ENCODE assay signal across 8 mouse cellular contexts in the genomic region with DNA sequence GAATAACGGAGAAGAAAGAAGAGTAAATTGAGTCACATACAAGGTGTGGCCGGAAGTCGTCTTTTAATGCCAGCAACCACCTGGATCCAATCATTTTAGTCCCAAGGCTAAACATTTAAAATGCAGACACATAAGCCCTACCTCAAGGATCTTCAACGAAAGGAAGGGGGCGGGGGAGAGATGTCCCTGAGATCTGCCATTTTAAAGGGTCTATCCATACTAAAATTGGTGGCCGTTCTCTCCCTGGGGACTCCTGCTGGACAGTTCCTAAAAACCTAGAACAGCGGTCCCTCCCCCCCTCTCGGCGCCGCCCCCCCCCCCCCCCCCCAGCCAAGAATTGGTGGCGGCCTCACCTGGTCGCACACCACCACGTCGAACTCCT. TPM values are rescaled to one million over a fixed set of nuclear protein-coding genes. Genes with fewer than 3 reads are reported as not detected.
DNase-seq lines count a peak whose midpoint lies in the region; ATAC-seq lines count a peak whose summit lies in the region.

No protein-coding gene starts in this region.

- peak overlapping the region; percentile 76 for H3K9ac ChIP-seq in hindbrain, embryonic 12.5 days

- H3K27ac ChIP-seq in brown adipose tissue, adult 24 weeks (replicated peaks; ENCODE audit: low read depth, low read length), result no peak overlapping the region
- peak overlapping the region; percentile 94 for H3K27ac ChIP-seq in hindbrain, embryonic 12.5 days

- no peak; the same call in 1 of the 2 replicates for ATAC-seq in hindbrain, embryonic 12.5 days (ENCODE audit: low FRiP score)

- WGBS in hindbrain, embryonic 12.5 days, result 2% methylated on average over 9 of the region's 14 CpGs

- peak overlapping the region; percentile 74 for H3K4me2 ChIP-seq in hindbrain, embryonic 12.5 days (replicated peaks)

- H3K9me3 ChIP-seq in hindbrain, embryonic 12.5 days (replicated peaks), result peaks cover 7% of the 10 kb centered on the region; the same call in 1 of the 2 replicates

- no peaks in the 10 kb centered on the region for H3K27me3 ChIP-seq in hindbrain, embryonic 12.5 days

- peak; percentile 14 to 15 for DNase-seq in kidney, adult 8-10 months
- DNase-seq in kidney, adult 9 months, result no peak
- peak; percentile 51 for DNase-seq in lung, postnatal 10 days
- no peak for DNase-seq in frontal cortex, postnatal 36 days (ENCODE audit: low spot score in 2 of 2)
- DNase-seq in frontal cortex, postnatal 25 days (ENCODE audit: low spot score in 2 of 2), result no peak
- no peak for DNase-seq in thymus, postnatal 4 days

- peaks cover 3% of the 10 kb centered on the region; the same call in 1 of the 2 replicates for H3K4me1 ChIP-seq in brown adipose tissue, adult 24 weeks (ENCODE audit: control insufficient read depth, insufficient read depth, insufficient read length, low read length)
- peaks cover 15% of the 10 kb centered on the region for H3K4me1 ChIP-seq in hindbrain, embryonic 12.5 days

- H3K36me3 ChIP-seq in hindbrain, embryonic 12.5 days, result peaks cover 56% of the 10 kb centered on the region

- peak overlapping the region; percentile 69 for H3K4me3 ChIP-seq in brown adipose tissue, adult 24 weeks (ENCODE audit: insufficient read depth, low read depth, low read length)
- H3K4me3 ChIP-seq in hindbrain, embryonic 12.5 days, result peak overlapping the region; percentile 73

RNA-seq across cellular contexts. Expression of gene Alg2, which starts 0.6 kb away (rescaled TPM):
- 10.3 and 13.6 TPM in 2 replicates for polyA plus RNA-seq in brown adipose tissue, adult 24 weeks (2012; ENCODE audit: insufficient read depth, insufficient read length, missing spikeins)
- polyA plus RNA-seq in hindbrain, embryonic 12.5 days (2016; fragmentation: Nextera tagmentation; extraction: Ambion mirVana), result 196 and 206 TPM in 2 replicates

RNA-seq across cellular contexts. Expression of gene Sec61b, which starts 0.9 kb away (rescaled TPM):
- polyA plus RNA-seq in brown adipose tissue, adult 24 weeks (2012; ENCODE audit: insufficient read depth, insufficient read length, missing spikeins), result 116 and 152 TPM in 2 replicates
- 312 and 347 TPM in 2 replicates for polyA plus RNA-seq in hindbrain, embryonic 12.5 days (2016; fragmentation: Nextera tagmentation; extraction: Ambion mirVana)

Comparison
In these comparisons a context has a peak if more than half of its experiments do, and no peak if none do; other contexts are left out.
1. DNase-seq: peak in kidney, adult 8-10 months (2 of 2) and lung, postnatal 10 days (single experiment); none in kidney, adult 9 months (single experiment), frontal cortex, postnatal 36 days (0 of 2), frontal cortex, postnatal 25 days (0 of 2) and thymus, postnatal 4 days (single experiment).
2. RNA of gene Alg2, which starts 0.6 kb away (polyA plus RNA-seq): 196 to 206 TPM in hindbrain, embryonic 12.5 days; 10.3 to 13.6 TPM in brown adipose tissue, adult 24 weeks; every median in the first group is over 10 times any median in the second.